Mouse (Mus musculus): ENCODE data around the gene Wipf1. TPM values are rescaled to one million over a fixed set of nuclear protein-coding genes. Genes with fewer than 3 reads are reported as not detected.
A peak's percentile ranks its signal among the peaks of the same experiment; 100 is the strongest.

Gene Wipf1
- total RNA-seq, 2 experiments from 2014 or later = 7.0 to 11.7 TPM

GRCm38 (mm10) chr2:73539141-73539540, 9.6 kb upstream of the Wipf1 start:
- H3K27ac ChIP-seq = no peak overlapping the region
- TF ChIP-seq CTCF (IDR thresholded peaks at IDR 0.05) = no peak
- H3K4me3 ChIP-seq = no peak overlapping the region
- intact Hi-C loops (cut with DNase I) = no loop called here
- no peak for DNase-seq

GRCm38 (mm10) chr2:73538590-73538989, 9.1 kb upstream of the Wipf1 start:
- no peak for TF ChIP-seq CTCF (IDR thresholded peaks at IDR 0.05)
- DNase-seq = no peak
- intact Hi-C loops (cut with DNase I) = no loop called here
- Histone ChIP-seq H3K4me3 (no peak overlapping the region), H3K27ac (no peak overlapping the region)

GRCm38 (mm10) chr2:73536091-73536783, 6.7 kb upstream of the Wipf1 start:
- no peak overlapping the region for H3K27ac ChIP-seq
- no peak overlapping the region for H3K4me3 ChIP-seq
- no peak for DNase-seq
- intact Hi-C loops (cut with DNase I) = no loop called here
- TF ChIP-seq CTCF (IDR thresholded peaks at IDR 0.05) = no peak

- no peak overlapping the region for H3K27ac ChIP-seq
- TF ChIP-seq CTCF (IDR thresholded peaks at IDR 0.05) = no peak
- DNase-seq = no peak
- intact Hi-C loops (cut with DNase I) = no loop called here
- no peak overlapping the region for H3K4me3 ChIP-seq
Observed at GRCm38 (mm10) chr2:73534720-73535119, 5.2 kb upstream of the Wipf1 start.

- no peak for DNase-seq
- H3K4me3 ChIP-seq = no peak overlapping the region
- peak overlapping the region; percentile 93; the same call in 1 of the 2 replicates for H3K27ac ChIP-seq
- TF ChIP-seq CTCF (IDR thresholded peaks at IDR 0.05) = no peak
- intact Hi-C loops (cut with DNase I) = no loop called here
Observed at GRCm38 (mm10) chr2:73530487-73530886, 953 bp upstream of the Wipf1 start.

- no peak for TF ChIP-seq CTCF (IDR thresholded peaks at IDR 0.05)
- intact Hi-C loops (cut with DNase I) = loop anchor here (5.0 kb wide), 2 partner anchors 36 to 51 kb away; no protein-coding TSS in a partner anchor
- Histone ChIP-seq H3K4me3 (peak overlapping the region; percentile 96), H3K27ac (peak overlapping the region; percentile 93)
- DNase-seq = peak; percentile 61
Observed at GRCm38 (mm10) chr2:73528516-73529355, 798 bp downstream of the Wipf1 start.

- intact Hi-C loops (cut with DNase I) = loop anchor here (5.0 kb wide), 2 partner anchors 36 to 51 kb away; no protein-coding TSS in a partner anchor
- no peak for TF ChIP-seq CTCF (IDR thresholded peaks at IDR 0.05)
- DNase-seq = no peak
- Histone ChIP-seq H3K27ac (peak overlapping the region; percentile 93), H3K4me3 (peak overlapping the region; percentile 96)
Observed at GRCm38 (mm10) chr2:73527956-73528355, 1.6 kb downstream of the Wipf1 start.

GRCm38 (mm10) chr2:73526691-73527090, 2.8 kb downstream of the Wipf1 start:
- Histone ChIP-seq H3K27ac (peak overlapping the region; percentile 93), H3K4me3 (peak overlapping the region; percentile 96)
- intact Hi-C loops (cut with DNase I) = loop anchor here (5.0 kb wide), 2 partner anchors 34 to 49 kb away; no protein-coding TSS in a partner anchor

GRCm38 (mm10) chr2:73522891-73523290, 6.6 kb downstream of the Wipf1 start:
- Histone ChIP-seq H3K27ac (peak overlapping the region; percentile 66), H3K4me3 (peak overlapping the region; percentile 26; the same call in 1 of the 2 replicates)
- no peak for TF ChIP-seq CTCF (IDR thresholded peaks at IDR 0.05)
- intact Hi-C loops (cut with DNase I) = no loop called here
- no peak for DNase-seq

More at GRCm38 (mm10) chr2:73526691-73527090, 2.8 kb downstream of the Wipf1 start:
- peak; percentile 72 for DNase-seq
- no peak for TF ChIP-seq CTCF (IDR thresholded peaks at IDR 0.05)

- peak overlapping the region; percentile 66 for H3K27ac ChIP-seq
- no peak overlapping the region for H3K4me3 ChIP-seq
- TF ChIP-seq CTCF (IDR thresholded peaks at IDR 0.05) = no peak
- intact Hi-C loops (cut with DNase I) = no loop called here
- no peak for DNase-seq
Observed at GRCm38 (mm10) chr2:73522336-73522735, 7.2 kb downstream of the Wipf1 start.

GRCm38 (mm10) chr2:73521737-73522136, 7.8 kb downstream of the Wipf1 start:
- intact Hi-C loops (cut with DNase I) = no loop called here
- H3K4me3 ChIP-seq = peak overlapping the region; percentile 23
- peak overlapping the region; percentile 66 for H3K27ac ChIP-seq
- DNase-seq = no peak
- no peak for TF ChIP-seq CTCF (IDR thresholded peaks at IDR 0.05)

- no peak for DNase-seq
- intact Hi-C loops (cut with DNase I) = no loop called here
Observed at GRCm38 (mm10) chr2:73518966-73519365, 10.6 kb downstream of the Wipf1 start.

GRCm38 (mm10) chr2:73518311-73518710, 11.2 kb downstream of the Wipf1 start:
- Histone ChIP-seq H3K4me3 (no peak overlapping the region), H3K27ac (peak overlapping the region; percentile 50; the same call in 1 of the 2 replicates)
- no peak for DNase-seq
- intact Hi-C loops (cut with DNase I) = no loop called here
- no peak for TF ChIP-seq CTCF (IDR thresholded peaks at IDR 0.05)

More at GRCm38 (mm10) chr2:73518966-73519365, 10.6 kb downstream of the Wipf1 start:
- H3K4me3 ChIP-seq = no peak overlapping the region
- peak overlapping the region; percentile 50; the same call in 1 of the 2 replicates for H3K27ac ChIP-seq
- TF ChIP-seq CTCF (IDR thresholded peaks at IDR 0.05) = no peak
